Mouse (Mus musculus) fibroblast of lung, adult 2 months (primary cell): Measurements from ENCODE around the gene Nckap1.
A peak's percentile ranks its signal among the peaks of the same experiment; 100 is the strongest.

Experiments used
- DNase-seq: peaks from one replicate; pipeline ENCODE4 v3.0.0-alpha.2; 2011; ENCODE audit warnings: low read depth

The Nckap1 gene

GRCm38 (mm10) chr2:80581043-80581711 is at the start of gene Nckap1:
Gene Nckap1 (minus strand): TSS chr2:80581380.
- peak; percentile 39 for DNase-seq

- DNase-seq, result no peak
Measured at GRCm38 (mm10) chr2:80624523-80624922, 43.3 kb upstream of the Nckap1 start.

- no peak for DNase-seq
Measured at GRCm38 (mm10) chr2:80621921-80622320, 40.7 kb upstream of the Nckap1 start.

- DNase-seq, result no peak
Measured at GRCm38 (mm10) chr2:80618991-80619390, 37.8 kb upstream of the Nckap1 start.

GRCm38 (mm10) chr2:80616854-80617737 is 35.9 kb upstream of the Nckap1 start, which contains the start of the genes Dusp19 and Nup35:
Gene Dusp19 (plus strand): TSS chr2:80617045.
Gene Nup35 (plus strand): TSS chr2:80617236.
- peak; percentile 91 for DNase-seq

- no peak for DNase-seq
Measured at GRCm38 (mm10) chr2:80612796-80613195, 31.6 kb upstream of the Nckap1 start.

- no peak for DNase-seq
Measured at GRCm38 (mm10) chr2:80612286-80612685, 31.1 kb upstream of the Nckap1 start.

- DNase-seq, result no peak
Measured at GRCm38 (mm10) chr2:80603771-80604426, 22.7 kb upstream of the Nckap1 start.

- no peak for DNase-seq
Measured at GRCm38 (mm10) chr2:80602756-80603155, 21.6 kb upstream of the Nckap1 start.

GRCm38 (mm10) chr2:80600611-80601010 is 19.4 kb upstream of the Nckap1 start:
- no peak for DNase-seq

- DNase-seq, result no peak
Measured at GRCm38 (mm10) chr2:80599850-80600249, 18.7 kb upstream of the Nckap1 start.

GRCm38 (mm10) chr2:80596960-80597359 is 15.8 kb upstream of the Nckap1 start:
- DNase-seq, result no peak

- DNase-seq, result no peak
Measured at GRCm38 (mm10) chr2:80594215-80594918, 13.2 kb upstream of the Nckap1 start.

GRCm38 (mm10) chr2:80582356-80582755 is 1.2 kb upstream of the Nckap1 start:
- DNase-seq, result no peak

- no peak for DNase-seq
Measured at GRCm38 (mm10) chr2:80580311-80580961, 744 bp downstream of the Nckap1 start.

- no peak for DNase-seq
Measured at GRCm38 (mm10) chr2:80579253-80579891, 1.8 kb downstream of the Nckap1 start.

- no peak for DNase-seq
Measured at GRCm38 (mm10) chr2:80577286-80577685, 3.9 kb downstream of the Nckap1 start.

- DNase-seq, result no peak
Measured at GRCm38 (mm10) chr2:80570656-80571055, 10.5 kb downstream of the Nckap1 start.

GRCm38 (mm10) chr2:80567411-80567810 is 13.8 kb downstream of the Nckap1 start:
- no peak for DNase-seq

- DNase-seq, result no peak
Measured at GRCm38 (mm10) chr2:80562253-80562652, 18.9 kb downstream of the Nckap1 start.

GRCm38 (mm10) chr2:80561478-80561877 is 19.7 kb downstream of the Nckap1 start:
- DNase-seq, result no peak
